Mouse (Mus musculus) heart, postnatal 4 days (tissue): ENCODE measurements around the gene Lifr. TPM values are rescaled to one million over a fixed set of nuclear protein-coding genes. Genes with fewer than 3 reads are reported as not detected.

Experiments used
- DNase-seq: peaks from one replicate; pipeline ENCODE4 v3.0.0; 2021
- total RNA-seq, 2 experiments: library from RNA; stranded (reverse); gene quantifications; 2 replicates each; pipeline ENCODE4 v1.2.3; 2021

Gene Lifr
- 10 to 100 TPM; 41.2 to 42.6 TPM for total RNA-seq

DNA sequence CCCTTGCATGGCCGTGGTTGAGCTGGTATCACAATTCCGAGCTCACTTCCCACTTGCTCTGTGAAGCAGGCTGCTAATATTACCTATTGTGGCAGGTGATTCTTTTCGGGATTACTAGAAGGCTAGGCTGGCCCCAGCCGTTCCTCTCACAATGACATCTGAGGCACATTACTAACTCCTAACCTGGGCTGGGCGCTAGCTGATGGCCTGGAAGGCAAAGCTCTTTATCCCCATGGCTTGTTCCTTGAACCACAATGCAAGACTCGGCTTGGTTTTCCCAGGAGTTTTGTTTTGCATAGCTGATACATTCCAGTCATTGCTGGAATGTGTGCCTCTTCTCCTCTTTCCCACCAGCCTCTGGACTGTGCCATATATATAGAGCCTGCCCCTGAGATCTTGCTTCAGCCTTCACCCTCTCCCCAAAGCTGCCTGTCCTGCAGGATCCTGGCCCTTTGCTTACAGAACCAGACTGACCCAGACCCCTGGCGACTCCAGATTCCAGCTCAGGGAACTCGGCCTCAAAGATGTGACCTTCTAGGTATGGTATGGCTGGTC lies at the start of gene Lifr:
Gene Lifr, plus strand, starts transcription at position 404 of the 555 bp plus-strand sequence.
- no peak for DNase-seq

DNA sequence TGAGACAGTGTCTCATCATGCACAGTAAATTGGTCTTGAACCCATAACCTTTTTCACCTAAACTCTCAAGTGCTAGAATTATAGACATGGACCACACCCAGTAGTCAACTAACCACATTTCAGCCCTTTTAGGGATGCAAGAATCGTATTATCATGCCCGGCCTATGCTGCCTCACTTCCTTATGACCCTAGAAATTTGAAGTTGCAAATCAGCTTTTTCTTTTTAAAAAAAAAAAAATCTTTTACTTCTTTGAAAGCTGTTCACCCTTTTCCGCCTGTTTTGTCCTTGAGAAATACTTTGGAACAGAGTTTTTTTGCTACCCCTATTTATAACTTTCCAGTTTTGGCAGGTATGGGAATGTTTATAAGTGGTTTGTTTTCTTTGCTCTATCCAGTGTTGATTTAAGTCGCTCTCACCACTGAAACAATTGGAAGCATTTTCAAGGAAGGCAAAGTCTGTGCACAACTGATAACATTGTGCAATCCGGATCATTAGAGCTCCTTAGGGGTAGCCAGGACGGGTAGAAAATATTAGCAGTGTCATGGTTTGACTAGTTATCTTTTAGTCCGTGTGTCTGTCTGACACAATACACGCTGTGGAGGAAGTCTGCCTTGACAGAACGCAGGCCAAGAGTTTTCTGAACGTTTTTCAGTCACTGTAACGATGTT lies 46.2 kb upstream of the Lifr start:
- no peak for DNase-seq

DNA sequence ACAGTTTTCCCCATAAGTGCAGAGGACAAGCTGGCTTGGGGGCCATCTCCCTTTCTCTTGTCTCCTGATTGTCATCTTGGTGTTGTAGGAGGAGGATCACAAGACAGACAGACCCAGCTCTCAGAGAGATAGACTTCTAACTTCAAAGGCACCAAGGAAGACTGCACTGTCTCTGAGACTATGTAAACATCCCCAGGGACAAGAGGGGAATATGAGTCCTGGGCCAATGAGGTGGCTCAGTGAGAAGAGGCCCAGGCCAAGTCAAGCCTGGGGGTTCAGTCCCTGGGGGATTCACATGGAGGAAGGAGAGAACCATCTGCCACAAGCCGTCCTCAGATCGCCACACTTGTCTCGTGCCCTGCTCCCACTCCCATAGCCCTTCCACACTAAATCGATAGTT lies 45.4 kb upstream of the Lifr start:
- no peak for DNase-seq

DNA sequence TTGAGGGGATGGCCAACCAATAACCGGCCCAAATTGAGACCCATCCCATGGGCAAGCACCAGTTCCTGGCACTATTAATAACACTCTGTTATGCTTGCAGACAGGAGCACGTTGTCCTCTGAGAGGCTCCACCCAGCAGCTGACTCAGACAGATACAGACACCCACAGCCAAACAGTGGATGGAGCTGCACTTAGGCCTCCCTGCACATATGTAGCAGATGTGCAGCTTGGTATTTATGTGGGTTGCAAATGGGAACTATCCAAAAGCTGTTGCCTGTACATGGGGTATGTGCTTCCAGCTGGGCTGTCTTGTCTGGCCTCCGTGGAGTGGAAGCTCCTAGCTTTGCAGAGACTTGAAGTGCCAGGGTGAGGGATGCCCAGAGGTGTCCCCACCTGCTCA lies 42.5 kb upstream of the Lifr start:
- DNase-seq = no peak

DNA sequence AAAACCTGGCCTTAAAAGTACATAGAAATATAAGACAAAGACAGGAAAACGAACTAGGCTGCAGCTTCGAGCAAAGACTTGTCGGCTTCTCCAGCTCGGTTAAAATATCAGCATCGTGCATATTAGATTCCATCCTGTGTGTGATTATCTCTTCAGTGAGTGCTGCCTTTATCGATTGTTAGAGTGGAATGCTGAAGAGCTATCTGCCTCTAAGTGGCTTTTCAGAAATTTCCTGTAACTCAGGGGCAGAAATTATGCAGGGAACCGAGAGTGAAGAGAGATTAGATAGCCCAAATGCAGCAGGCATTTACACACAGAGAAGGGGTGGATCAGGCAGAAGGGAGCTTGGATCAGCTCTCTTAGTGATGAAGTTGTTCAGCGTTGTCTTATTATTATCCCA lies 41.5 kb upstream of the Lifr start:
- no peak for DNase-seq

DNA sequence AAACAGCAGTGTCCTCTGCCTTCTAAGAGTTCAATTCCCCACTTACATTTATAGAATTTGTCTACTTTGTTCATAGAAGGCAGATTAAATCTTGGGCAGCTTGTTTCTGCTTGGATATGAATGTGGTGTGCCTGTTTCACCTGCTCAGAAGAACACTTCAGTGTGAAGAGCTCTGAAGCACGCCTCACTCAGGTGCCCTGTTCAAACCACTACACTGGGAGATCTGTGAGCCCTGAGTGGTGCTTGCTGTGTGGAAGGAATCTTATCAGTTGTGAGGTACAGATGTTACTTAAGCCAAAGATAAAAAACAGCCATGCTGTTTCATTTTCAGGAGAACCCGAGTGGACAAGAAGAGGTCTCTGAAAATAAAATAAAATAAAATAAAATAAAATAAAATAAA lies 38.7 kb upstream of the Lifr start:
- no peak for DNase-seq

DNA sequence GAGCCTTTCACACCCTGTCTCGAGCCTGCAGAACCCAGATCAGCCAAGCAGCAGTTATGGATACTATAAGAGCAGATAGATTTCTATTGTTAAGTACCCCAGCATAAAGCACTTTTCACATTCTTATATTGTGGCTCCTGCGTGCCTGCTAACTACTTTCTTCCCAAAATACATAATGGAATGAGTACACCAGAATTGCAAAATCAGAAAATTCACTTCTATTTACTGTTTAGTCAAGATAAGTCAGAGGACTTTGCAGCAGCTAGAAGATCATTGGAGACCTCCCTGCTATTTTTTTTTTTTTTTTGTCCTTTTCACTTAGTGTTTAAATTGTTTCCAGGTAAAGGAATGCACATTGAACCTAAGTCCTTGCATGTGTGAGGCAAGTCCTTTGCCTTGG lies 38.3 kb upstream of the Lifr start:
- DNase-seq = no peak

DNA sequence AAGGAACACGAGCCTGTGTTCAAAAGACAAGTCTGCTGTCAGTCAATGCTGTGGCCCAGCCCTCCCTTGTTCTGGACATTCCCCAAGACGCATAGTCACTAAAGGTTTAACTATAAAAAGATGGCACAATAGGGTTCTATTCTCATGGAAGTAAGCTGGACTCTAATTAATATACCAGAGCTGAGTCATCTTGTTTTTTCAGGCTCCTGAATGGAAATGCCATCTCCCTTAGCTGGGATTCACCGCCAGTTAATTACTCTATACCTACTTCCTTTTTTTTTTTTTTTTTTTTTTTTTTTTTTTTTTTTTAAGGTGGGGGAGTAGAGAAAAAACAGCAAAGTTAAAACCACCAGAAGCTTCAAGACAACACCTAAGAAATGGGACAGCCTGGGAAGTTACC lies 33.6 kb upstream of the Lifr start:
- DNase-seq = no peak

DNA sequence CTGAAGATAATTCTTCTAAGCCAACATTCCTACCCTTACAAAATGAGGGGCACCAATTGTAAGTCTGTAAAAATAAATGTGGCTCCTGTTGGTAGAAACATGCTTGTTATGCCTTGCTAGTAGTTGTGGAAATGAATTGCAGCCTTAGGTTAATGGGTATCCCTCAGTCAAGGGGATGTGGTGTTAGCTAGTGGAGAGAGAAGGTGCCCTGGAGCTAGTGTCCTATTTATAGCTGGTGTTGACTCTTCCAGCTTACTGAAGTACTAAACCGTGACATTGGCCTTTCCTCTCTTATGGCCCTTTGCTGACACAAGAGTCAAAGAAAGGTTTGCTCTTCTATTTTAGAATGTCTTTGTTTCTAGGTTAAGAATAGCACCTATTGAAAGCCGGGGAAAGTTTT lies 29.9 kb upstream of the Lifr start:
- DNase-seq = no peak

DNA sequence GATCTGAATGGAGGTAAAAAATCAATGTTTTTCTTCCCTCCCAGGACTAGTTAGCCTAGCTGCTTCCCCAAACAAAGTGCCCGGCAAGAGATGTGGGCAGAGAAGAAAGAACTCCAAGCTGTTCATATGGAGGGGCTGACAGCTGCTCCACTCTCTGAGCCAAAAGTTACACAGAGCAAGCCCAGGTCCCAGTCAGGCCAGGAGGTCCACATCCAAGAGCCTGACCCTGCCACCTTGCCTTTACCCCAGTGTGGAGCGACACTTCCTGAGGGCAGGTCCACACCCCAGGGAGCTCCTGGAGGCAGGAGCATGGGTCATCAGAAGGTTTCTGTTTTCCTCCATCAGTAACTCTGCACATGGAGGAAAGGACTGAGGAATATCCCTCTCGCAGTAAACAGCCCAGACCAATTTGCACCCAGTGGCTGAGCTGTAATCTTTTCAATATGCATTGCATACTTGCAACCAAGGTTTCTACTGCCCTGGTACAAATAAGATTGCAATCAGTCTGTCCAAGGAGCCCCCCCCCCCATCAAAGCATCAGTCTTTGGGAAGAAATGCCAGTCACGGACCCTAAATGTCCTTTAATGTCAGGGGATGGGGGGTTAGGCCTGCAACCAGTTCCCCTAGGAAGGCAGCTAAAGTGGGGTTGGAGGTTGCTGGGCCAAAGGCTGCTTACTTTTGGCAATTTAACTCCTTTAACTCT lies 28.3 kb upstream of the Lifr start:
- no peak for DNase-seq

DNA sequence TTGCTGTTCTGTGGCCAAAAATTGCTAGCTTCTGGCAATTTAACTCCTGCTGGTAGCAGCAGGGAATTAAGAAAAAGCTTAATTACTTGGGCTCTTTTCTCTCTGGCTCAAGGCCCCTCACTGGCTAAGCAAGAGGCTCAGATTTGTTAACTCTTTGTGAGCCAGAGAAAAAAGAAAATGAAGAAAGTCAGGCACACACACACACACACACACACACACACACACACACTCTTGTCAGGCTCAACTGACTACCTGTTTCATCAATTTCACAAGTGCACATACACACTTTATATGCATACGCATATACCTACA lies 27.8 kb upstream of the Lifr start:
- no peak for DNase-seq

DNA sequence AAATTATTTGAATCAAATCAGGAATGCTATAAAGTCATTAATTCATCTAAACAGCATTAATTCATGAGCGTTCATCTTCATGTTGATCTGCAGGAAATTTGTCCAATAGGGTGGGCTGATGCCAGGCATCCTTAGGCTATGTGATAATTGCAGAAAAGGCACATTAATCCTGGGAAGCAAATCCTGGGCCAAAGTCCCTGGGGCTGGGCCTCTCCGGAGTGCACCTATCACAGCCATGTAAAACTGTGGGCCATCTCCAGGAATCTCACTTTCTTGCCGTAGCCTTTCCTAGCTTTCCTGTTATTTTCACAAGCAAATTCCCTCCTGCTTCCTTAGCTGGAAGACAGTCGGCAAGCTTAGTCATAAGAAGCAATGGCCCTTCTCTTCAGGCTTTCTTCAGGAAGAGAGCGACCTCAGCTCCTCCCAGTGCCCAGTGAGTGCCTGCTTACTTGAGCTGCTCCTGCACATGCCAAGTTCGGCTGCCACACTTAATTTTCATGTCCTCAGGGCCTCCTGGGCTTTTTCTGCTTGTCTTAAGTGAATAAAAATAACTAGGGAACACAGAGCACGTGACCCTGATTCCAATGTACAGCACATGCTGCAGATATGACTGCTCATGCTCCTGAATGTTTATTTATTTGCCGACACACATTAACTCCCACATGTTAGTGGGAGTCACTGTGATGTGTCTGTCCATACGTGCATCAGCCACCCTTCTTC lies 26.7 kb upstream of the Lifr start:
- no peak for DNase-seq

DNA sequence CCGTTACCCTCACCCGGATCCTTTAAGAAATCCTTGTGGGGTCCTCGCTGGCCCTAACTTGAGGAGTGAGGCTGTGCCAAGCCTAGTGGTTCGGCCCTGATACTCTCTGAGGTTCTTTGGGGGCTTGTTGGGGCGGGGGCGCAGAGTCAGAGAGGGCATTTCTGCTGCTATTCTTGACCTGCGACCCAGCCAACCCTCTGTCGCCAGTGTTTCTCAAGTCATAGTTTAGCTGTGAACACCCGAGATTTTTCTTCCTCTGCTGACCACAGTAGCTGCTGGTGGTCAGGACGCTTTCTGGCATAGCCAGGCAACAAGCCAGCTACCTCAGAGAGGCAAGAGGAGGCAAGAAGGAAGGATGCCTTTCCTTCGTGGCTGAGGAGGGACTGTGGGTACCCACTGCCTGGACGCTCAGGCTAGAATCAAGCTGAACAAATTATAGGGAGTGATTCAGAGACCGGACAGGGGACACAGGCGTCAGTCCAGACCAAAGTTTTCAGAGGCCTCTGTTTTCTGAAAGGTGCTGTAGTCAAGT lies 25.4 kb upstream of the Lifr start:
- DNase-seq = no peak

DNA sequence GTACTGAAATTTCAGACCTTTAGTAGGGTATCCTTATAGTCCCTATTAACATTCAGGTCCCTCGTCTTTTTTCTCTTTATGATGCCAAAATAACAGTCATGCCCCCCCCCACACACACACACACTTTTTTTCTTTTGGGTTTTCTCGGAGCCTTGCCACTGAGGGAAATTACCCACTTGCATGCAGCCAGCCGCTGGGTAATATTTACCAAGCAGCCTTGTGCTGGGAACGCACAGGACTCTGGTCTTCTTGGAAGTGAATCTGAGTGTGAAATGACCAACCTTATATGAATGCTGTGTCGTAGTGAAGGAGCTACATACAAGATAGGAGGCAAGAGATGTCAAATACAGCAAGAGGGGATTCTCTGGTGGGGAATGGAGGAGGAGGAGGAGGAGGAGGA lies 24.8 kb upstream of the Lifr start:
- no peak for DNase-seq

DNA sequence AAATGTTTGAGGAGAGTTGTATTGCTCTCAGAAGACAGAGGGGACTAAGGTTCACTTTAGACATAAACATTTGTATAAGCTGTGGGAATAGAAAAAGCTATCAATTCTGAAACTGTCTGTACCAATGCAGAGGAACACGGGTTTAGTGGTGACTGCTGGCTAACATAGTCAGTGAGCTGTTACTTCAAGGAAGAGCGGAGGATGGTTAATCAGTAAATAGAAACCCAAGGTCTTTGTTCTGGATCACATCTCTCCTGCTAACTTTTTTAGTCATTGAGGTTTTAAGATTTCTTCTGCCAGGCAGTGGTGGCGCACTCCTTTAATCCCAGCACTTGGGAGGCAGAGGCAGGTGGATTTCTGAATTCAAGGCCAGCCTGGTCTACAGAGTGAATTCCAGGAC lies 23.7 kb upstream of the Lifr start:
- DNase-seq = no peak

DNA sequence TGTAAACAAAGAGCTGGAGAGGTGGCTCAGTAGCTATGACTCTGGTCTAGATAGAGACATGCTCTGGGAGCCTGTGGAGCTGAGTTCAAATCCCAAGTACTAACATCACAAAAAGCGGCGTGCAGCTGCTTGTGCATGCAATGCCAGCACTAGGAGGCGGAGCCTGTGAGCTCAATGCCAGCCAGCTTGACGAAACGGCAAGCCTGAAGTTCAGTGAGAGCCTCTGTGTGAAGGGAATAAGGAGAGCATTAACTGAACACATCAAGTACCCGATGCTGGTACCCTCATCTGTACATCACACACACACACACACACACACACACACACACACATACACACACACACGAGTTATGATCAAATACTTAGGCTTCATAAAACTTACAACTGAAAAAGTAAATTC lies 21.0 kb upstream of the Lifr start:
- no peak for DNase-seq

DNA sequence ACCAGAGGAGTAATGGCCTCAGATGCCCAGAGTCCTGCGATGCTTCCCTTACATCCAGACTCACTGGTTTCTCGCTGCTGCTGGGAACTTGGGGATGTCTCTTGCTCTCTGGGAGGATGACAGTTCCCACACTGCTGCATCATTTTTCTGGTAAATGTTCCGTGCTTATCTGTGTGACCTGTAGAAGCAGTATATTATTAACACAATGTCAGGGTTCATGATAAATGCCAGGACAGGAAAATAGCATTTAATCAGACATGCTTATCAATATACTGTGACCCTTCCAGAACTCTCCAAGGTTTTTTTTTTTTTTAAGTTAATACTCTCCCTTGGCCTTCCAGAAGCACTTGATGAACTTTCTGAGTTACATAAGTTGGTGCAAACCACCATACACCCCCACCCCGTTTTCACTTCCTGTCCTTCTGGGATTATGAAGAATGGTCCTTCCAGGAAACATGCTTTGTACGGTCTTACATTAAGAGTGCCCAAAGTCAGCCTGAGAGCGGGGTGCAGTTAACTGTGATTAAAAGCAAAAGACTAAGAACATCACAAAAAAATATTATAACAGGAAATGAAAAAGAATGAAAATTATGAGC lies 20.1 kb upstream of the Lifr start:
- no peak for DNase-seq

DNA sequence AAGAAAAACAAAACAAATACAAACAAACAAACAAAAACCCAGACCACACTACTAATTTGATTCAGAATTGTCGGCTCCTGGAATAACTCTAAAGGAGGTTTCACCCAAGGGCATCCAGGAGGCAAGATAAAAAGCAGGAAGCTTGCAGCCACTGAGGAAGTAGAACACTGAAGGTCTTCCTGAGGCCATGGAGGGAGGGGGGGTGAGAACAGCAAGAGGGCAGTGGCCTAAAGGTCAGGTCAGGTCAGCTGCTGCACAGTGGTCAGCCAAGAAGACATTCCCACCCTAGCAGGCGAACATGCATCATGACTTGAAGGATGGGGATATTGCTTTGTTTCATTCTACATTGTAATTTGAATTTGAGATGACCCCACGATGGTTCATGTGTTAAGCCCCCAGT lies 17.1 kb upstream of the Lifr start:
- DNase-seq = no peak

DNA sequence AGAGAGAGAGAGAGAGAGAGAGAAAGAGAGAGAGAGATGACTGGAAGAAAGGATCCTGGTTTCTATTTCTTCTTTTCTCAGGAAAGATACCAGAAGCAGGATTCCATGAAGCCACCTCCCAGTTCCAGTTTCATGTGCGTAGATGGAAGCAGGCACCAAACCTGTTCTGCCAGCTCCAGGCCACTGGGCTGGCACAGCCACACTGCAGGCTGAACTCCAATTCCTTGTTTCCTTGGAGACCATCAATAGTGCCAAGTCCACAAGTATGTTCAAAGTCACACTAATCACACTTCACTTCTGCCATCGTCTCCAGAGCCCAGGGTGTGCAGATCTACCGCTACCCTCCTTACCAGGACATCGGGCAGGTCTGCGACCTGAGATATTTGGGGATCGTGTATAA lies 15.2 kb upstream of the Lifr start:
- no peak for DNase-seq

DNA sequence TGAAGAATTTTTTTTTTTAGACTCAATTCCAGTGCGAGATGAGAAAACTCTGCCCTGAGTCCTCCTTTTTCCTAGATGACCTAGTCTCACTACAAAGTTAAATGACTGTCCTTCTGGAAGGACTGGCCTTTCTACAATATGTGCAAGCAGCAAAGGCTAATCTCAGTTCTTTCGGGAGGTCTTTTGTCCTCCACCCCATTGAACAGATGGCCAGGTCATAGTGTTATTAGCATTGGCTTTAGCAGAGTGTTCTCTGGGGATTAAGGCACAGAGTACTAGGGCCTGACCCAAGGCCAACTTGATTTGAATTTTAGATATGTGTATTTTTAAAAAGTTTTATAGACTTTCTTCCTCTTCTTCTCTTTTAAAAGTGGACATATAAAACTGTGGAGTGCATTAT lies 12.1 kb upstream of the Lifr start:
- no peak for DNase-seq

DNA sequence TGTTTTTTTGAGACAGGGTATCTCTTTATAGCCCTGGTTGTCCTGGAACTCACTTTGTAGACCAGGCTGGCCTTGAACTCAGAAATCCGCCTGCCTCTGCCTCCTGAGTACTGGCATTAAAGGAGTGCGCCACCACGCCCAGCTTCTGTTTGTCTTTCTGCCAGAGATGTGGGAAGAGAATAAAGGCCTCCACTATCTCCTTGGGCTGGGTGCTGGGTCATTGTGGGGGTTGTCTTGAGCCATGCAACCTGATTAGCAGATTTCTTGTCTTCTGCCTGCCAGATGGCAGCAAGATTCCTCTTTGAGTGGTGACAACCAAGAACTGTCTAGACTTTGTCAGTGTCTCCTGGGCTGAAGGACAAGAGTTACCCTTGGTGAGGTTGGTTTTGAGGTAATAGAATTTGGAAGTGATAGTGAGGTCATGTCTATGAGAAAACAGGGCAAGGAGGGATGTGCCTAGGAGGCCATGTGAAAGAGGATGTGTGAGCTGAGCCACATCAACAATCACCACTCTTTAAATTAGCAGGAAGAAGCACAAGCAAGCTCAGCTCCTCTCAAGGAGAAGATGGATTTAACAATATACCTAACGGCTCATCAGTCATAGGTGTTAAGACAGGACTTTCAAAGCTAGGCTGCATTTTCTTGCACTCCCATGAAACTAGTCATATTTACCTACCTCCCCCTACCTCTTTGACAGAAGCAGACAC lies 10.6 kb upstream of the Lifr start:
- no peak for DNase-seq

DNA sequence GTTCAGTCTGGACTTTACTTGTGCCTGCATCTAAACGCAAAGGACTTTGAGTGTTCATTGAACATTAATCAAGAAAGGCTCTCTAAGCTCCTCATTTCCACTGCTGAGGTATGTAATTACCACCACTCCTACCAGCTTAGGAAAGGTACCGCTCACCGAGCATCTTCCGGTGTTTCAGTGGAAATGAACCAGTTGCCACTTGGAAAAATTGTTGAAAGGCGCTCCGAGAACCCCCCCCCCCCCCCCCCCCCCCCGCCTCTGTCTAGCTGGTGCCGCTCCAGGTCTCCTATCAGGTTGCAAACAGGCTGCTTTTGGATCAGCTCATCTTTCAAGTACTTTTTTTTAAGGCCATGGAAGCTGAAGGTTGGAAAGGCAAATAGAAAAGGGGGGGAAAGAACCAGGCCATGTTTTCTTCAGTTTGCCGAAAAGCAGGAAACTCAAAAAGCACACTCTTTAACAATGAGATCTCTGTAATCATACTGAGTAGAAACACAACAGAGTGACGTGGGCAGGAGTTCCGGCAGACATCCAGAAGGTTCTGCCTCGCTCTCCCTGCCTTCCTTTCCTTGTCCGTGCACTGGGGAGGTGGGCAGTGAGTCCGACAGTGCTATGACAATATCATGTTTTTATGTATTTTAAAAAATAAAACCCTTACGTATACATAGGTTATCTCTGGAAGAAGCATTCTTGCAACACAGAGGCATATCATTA lies 9.3 kb upstream of the Lifr start:
- no peak for DNase-seq
